Comparison of ENCODE assay signal across 9 mouse cellular contexts in genomic region chr17:14201281-14201787, GRCm38 (mm10). TPM values are rescaled to one million over a fixed set of nuclear protein-coding genes. Genes with fewer than 3 reads are reported as not detected.
A peak's percentile ranks its signal among the peaks of the same experiment; 100 is the strongest.
DNase-seq lines count a peak whose midpoint lies in the region; ATAC-seq and TF ChIP-seq lines count a peak whose summit lies in the region.
"Had no signal": no experiment of that assay in that cellular context is flagged by ENCODE, and none has a peak within 500 bp of the region (broad histone marks: within the 10 kb centered on the region; RNA-seq: fewer than 3 reads in every experiment).

No protein-coding gene starts in this region.

- intact Hi-C loops in left cerebral cortex, adult 2 months (cut with DNase I): loop anchor here (5.0 kb wide), 1 partner anchor 34 kb away; no protein-coding TSS in a partner anchor
- intact Hi-C loops in left cerebral cortex, postnatal 25 days (cut with DNase I): loop anchor here (10.0 kb wide), 1 partner anchor 347 kb away; no protein-coding TSS in a partner anchor

- ATAC-seq in heart, embryonic 15.5 days (replicated peaks; ENCODE audit: insufficient number of reproducible peaks, insufficient read depth, low FRiP score, low read depth): no peak
- ATAC-seq in neural tube, embryonic 13.5 days (ENCODE audit: low read depth): no peak
- ATAC-seq: Patski had no signal

- H3K27ac ChIP-seq in left cerebral cortex, adult 2 months: peak overlapping the region; percentile 53
- H3K27ac ChIP-seq in heart, embryonic 15.5 days: no peak overlapping the region
- no peak overlapping the region for H3K27ac ChIP-seq in neural tube, embryonic 13.5 days (replicated peaks)

- 14% methylated on average over 12 of the region's 12 CpGs for WGBS in heart, embryonic 15.5 days
- 14% methylated on average over 12 of the region's 12 CpGs for WGBS in neural tube, embryonic 13.5 days

- H3K4me2 ChIP-seq in heart, embryonic 15.5 days: peak overlapping the region; percentile 97; the same call in 1 of the 2 replicates
- H3K4me2 ChIP-seq in neural tube, embryonic 13.5 days: peak overlapping the region; percentile 90; the same call in 1 of the 2 replicates

- H3K36me3 ChIP-seq in heart, embryonic 15.5 days: no peaks in the 10 kb centered on the region
- H3K36me3 ChIP-seq in neural tube, embryonic 13.5 days: no peaks in the 10 kb centered on the region

- H3K27me3 ChIP-seq in heart, embryonic 15.5 days: peaks cover 60% of the 10 kb centered on the region
- peaks cover 60% of the 10 kb centered on the region for H3K27me3 ChIP-seq in neural tube, embryonic 13.5 days
- H3K27me3 ChIP-seq: Patski had no signal

- DNase-seq in left cerebral cortex, adult 2 months (ENCODE audit: extremely low spot score in 1 of 2, low spot score in 2 of 2): no peak
- no peak for DNase-seq in left cerebral cortex, postnatal 25 days (ENCODE audit: low spot score in 2 of 2)
- DNase-seq in kidney, postnatal 25 days: peak; percentile 60 to 73
- no peak for DNase-seq in thymus, adult 18-20 months
- no peak for DNase-seq in frontal cortex, adult 2 months (ENCODE audit: extremely low spot score in 1 of 2, low spot score in 1 of 2)
- DNase-seq in ovary, adult 18-20 months (ENCODE audit: low spot score): no peak

- H3K4me3 ChIP-seq in left cerebral cortex, adult 2 months: peak overlapping the region; percentile 80
- H3K4me3 ChIP-seq in heart, embryonic 15.5 days: peak overlapping the region; percentile 74; the same call in 1 of the 2 replicates
- H3K4me3 ChIP-seq in neural tube, embryonic 13.5 days: no peak overlapping the region

- peaks cover 30% of the 10 kb centered on the region for H3K4me1 ChIP-seq in heart, embryonic 15.5 days (replicated peaks)
- H3K4me1 ChIP-seq in neural tube, embryonic 13.5 days (replicated peaks): peaks cover 32% of the 10 kb centered on the region

- TF ChIP-seq CTCF in left cerebral cortex, adult 2 months (IDR thresholded peaks at IDR 0.05): no peak

- no peaks in the 10 kb centered on the region for H3K9me3 ChIP-seq in heart, embryonic 15.5 days (replicated peaks)
- no peaks in the 10 kb centered on the region for H3K9me3 ChIP-seq in neural tube, embryonic 13.5 days

- peak overlapping the region; percentile 2; the same call in 1 of the 2 replicates for H3K9ac ChIP-seq in heart, embryonic 15.5 days
- no peak overlapping the region for H3K9ac ChIP-seq in neural tube, embryonic 13.5 days

RNA-seq across cellular contexts. Expression of gene Dact2, which starts 2.8 kb away (rescaled TPM):
- 100 to 1,000 TPM in 1 of 2 experiments, 10 to 100 TPM in 1; 58.6 to 100 TPM for total RNA-seq in left cerebral cortex, adult 2 months (2021)
- total RNA-seq in left cerebral cortex, postnatal 25 days (2021): 10 to 100 TPM; 80.7 to 87.1 TPM
- 1.5 and 6.1 TPM in 2 replicates for polyA plus RNA-seq in heart, embryonic 15.5 days (2015; fragmentation: Nextera tagmentation; extraction: Ambion mirVana)
- polyA plus RNA-seq in neural tube, embryonic 13.5 days (2015; fragmentation: Nextera tagmentation; extraction: Ambion mirVana): 1.2 and 1.7 TPM in 2 replicates
- 45.3 and 50.2 TPM in 2 replicates for polyA plus RNA-seq in frontal cortex, adult 2 months (2012; rRNA removed)

Comparison
In these comparisons a context has a peak if more than half of its experiments do, and no peak if none do; other contexts are left out.
1. DNase-seq: peak in kidney, postnatal 25 days (2 of 2); none in left cerebral cortex, adult 2 months (0 of 2), left cerebral cortex, postnatal 25 days (0 of 2), thymus, adult 18-20 months (0 of 2), frontal cortex, adult 2 months (0 of 2) and ovary, adult 18-20 months (single experiment).